Mouse (Mus musculus) bone marrow, adult 2 months (tissue): ENCODE data around the gene Trim11.

Experiments
- CTCF ChIP-seq: fragments of 200-500 bp; IDR thresholded peaks from 2 replicates; pipeline ENCODE4 v1.5.1; 2011; ENCODE audit warnings: low read length, control low read depth; ENCODE audit not compliant: control insufficient read depth, insufficient read depth
- POLR2A ChIP-seq: fragments of 200-500 bp; IDR thresholded peaks from 2 replicates; pipeline ENCODE4 v1.6.1; 2011; ENCODE audit warnings: low read depth, mild to moderate bottlenecking, control low read depth, low read length, borderline replicate concordance; ENCODE audit not compliant: control insufficient read depth

DNA sequence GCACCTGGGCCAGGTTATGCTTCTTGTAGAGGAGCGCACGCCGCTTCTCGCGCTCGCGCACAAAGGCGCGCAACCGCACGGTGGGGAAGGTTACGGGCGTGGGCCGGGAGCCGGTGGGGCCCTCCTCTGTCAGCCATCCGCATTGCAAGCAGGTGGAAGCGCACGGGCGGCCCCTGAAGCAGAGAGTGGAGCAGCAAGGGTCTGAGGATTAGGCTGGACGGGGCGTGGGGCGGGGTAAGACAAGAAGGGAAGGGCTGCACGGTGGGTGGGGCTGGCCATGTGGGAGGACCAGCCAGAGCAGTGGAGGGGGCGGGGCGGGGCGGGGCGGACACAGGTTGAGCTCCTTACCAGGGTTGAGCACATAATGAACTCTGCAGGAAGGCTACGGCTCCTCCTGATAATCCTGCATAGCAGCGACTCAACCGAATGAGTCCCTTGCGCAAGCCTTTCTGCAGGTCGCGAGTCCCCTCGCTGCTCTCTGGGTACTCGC is 16.5 kb downstream of the Trim11 start:
- TF ChIP-seq CTCF (no peak), POLR2A (no peak)
